Mouse (Mus musculus): ENCODE results near the gene Asrgl1. TPM values are rescaled to one million over a fixed set of nuclear protein-coding genes. Genes with fewer than 3 reads are reported as not detected.
A peak's percentile ranks its signal among the peaks of the same experiment; 100 is the strongest.
"Not testable (repeated sequence)": the region's sequence is repeated elsewhere in the genome, so short reads cannot be mapped to it uniquely, and the experiment has no call there.

Asrgl1 gene
- total RNA-seq (2014; rRNA removed) (31.2 and 31.3 TPM in 2 replicates), polyA plus RNA-seq (2015; fragmentation: Nextera tagmentation; extraction: Ambion mirVana) (30.7 and 37.4 TPM in 2 replicates)

GRCm38 (mm10) chr19:9135512-9136331 is at the start of gene Asrgl1:
Asrgl1 (minus strand) TSS chr19:9135636.
- Histone ChIP-seq H3K36me3 (ENCODE audit: insufficient read depth) (no peaks in the 10 kb centered on the region), H3K4me3 (ENCODE audit: low read depth, low read length) (peak within 1 kb of the TSS; percentile 55), H3K9ac (peak within 1 kb of the TSS; percentile 64), H3K27me3 (ENCODE audit: insufficient read depth, low read length) (no peaks in the 10 kb centered on the region), H3K4me1 (ENCODE audit: insufficient read depth) (0 out of 2 replicates have a peak, but pooled peaks cover 2% of the 10 kb centered on the region), H3K27ac (ENCODE audit: low read depth, low read length) (peak within 1 kb of the TSS; percentile 75), H3K4me2 (ENCODE audit: low read depth) (peak within 1 kb of the TSS; percentile 97), H3K9me3 (ENCODE audit: low read length) (no peaks in the 10 kb centered on the region)
- peak; percentile 26; the same call in 1 of the 2 replicates for TF ChIP-seq CTCF (IDR thresholded peaks at IDR 0.05; ENCODE audit: low read depth)
- DNase-seq (peak; percentile 96), ATAC-seq (peak; percentile 99)
- WGBS = 10% methylated on average over 31 of the region's 31 CpGs

GRCm38 (mm10) chr19:9146214-9146613 is 10.8 kb upstream of the Asrgl1 start:
- Histone ChIP-seq H3K36me3 (ENCODE audit: insufficient read depth) (no peaks in the 10 kb centered on the region), H3K9ac (no peak overlapping the region), H3K4me1 (ENCODE audit: insufficient read depth) (no peaks in the 10 kb centered on the region), H3K9me3 (ENCODE audit: low read length) (no peaks in the 10 kb centered on the region), H3K4me3 (ENCODE audit: low read depth, low read length) (no peak overlapping the region), H3K4me2 (ENCODE audit: low read depth) (no peak overlapping the region), H3K27me3 (ENCODE audit: insufficient read depth, low read length) (no peaks in the 10 kb centered on the region), H3K27ac (ENCODE audit: low read depth, low read length) (no peak overlapping the region)
- DNase-seq (no peak), ATAC-seq (no peak)
- 79% methylated on average over 4 of the region's 4 CpGs for WGBS
- TF ChIP-seq CTCF (IDR thresholded peaks at IDR 0.05; ENCODE audit: low read depth) = no peak

- Histone ChIP-seq H3K4me2 (ENCODE audit: low read depth) (no peak overlapping the region), H3K4me3 (ENCODE audit: low read depth, low read length) (no peak overlapping the region), H3K27me3 (ENCODE audit: insufficient read depth, low read length) (no peaks in the 10 kb centered on the region), H3K36me3 (ENCODE audit: insufficient read depth) (no peaks in the 10 kb centered on the region), H3K27ac (ENCODE audit: low read depth, low read length) (peak overlapping the region; percentile 64), H3K4me1 (ENCODE audit: insufficient read depth) (no peaks in the 10 kb centered on the region), H3K9me3 (ENCODE audit: low read length) (no peaks in the 10 kb centered on the region), H3K9ac (no peak overlapping the region)
- no peak for TF ChIP-seq CTCF (IDR thresholded peaks at IDR 0.05; ENCODE audit: low read depth)
- ATAC-seq = peak; percentile 87
- no peak for DNase-seq
Measured at GRCm38 (mm10) chr19:9143639-9144125, 8.2 kb upstream of the Asrgl1 start.

- H3K9ac ChIP-seq = no peak overlapping the region
- H3K4me2 ChIP-seq (ENCODE audit: low read depth) = no peak overlapping the region
- H3K36me3 ChIP-seq (ENCODE audit: insufficient read depth) = no peaks in the 10 kb centered on the region
- ATAC-seq (peak; percentile 83), DNase-seq (peak; percentile 34)
- no peaks in the 10 kb centered on the region for H3K4me1 ChIP-seq (ENCODE audit: insufficient read depth)
- 35% methylated on average over 2 of the region's 2 CpGs for WGBS
- H3K4me3 ChIP-seq (ENCODE audit: low read depth, low read length) = no peak overlapping the region
- TF ChIP-seq CTCF (IDR thresholded peaks at IDR 0.05; ENCODE audit: low read depth) = no peak
- no peaks in the 10 kb centered on the region for H3K9me3 ChIP-seq (ENCODE audit: low read length)
- H3K27ac ChIP-seq (ENCODE audit: low read depth, low read length) = peak overlapping the region; percentile 57; the same call in 1 of the 2 replicates
- H3K27me3 ChIP-seq (ENCODE audit: insufficient read depth, low read length) = no peaks in the 10 kb centered on the region
Measured at GRCm38 (mm10) chr19:9143230-9143629, 7.8 kb upstream of the Asrgl1 start.

GRCm38 (mm10) chr19:9140361-9140760 is 4.9 kb upstream of the Asrgl1 start:
- not testable (repeated sequence) for H3K4me3 ChIP-seq (ENCODE audit: low read depth, low read length); H3K4me2 ChIP-seq (ENCODE audit: low read depth); H3K27ac ChIP-seq (ENCODE audit: low read depth, low read length); H3K27me3 ChIP-seq (ENCODE audit: insufficient read depth, low read length); H3K4me1 ChIP-seq (ENCODE audit: insufficient read depth); H3K9me3 ChIP-seq (ENCODE audit: low read length); ATAC-seq; H3K9ac ChIP-seq; H3K36me3 ChIP-seq (ENCODE audit: insufficient read depth); DNase-seq
- 87% methylated on average over 1 of the region's 1 CpGs for WGBS

- no peak overlapping the region for H3K4me3 ChIP-seq (ENCODE audit: low read depth, low read length)
- WGBS = 95% methylated on average over 1 of the region's 1 CpGs
- no peak for TF ChIP-seq CTCF (IDR thresholded peaks at IDR 0.05; ENCODE audit: low read depth)
- H3K4me2 ChIP-seq (ENCODE audit: low read depth) = no peak overlapping the region
- H3K36me3 ChIP-seq (ENCODE audit: insufficient read depth) = no peaks in the 10 kb centered on the region
- 0 out of 2 replicates have a peak, but pooled peaks cover 2% of the 10 kb centered on the region for H3K4me1 ChIP-seq (ENCODE audit: insufficient read depth)
- ATAC-seq (no peak), DNase-seq (no peak)
- H3K9ac ChIP-seq = no peak overlapping the region
- no peaks in the 10 kb centered on the region for H3K9me3 ChIP-seq (ENCODE audit: low read length)
- H3K27ac ChIP-seq (ENCODE audit: low read depth, low read length) = no peak overlapping the region
- no peaks in the 10 kb centered on the region for H3K27me3 ChIP-seq (ENCODE audit: insufficient read depth, low read length)
Measured at GRCm38 (mm10) chr19:9137159-9137558, 1.7 kb upstream of the Asrgl1 start.

Data from forebrain, postnatal 0 days (tissue).